Mouse (Mus musculus) heart, adult 9 months (tissue): ENCODE data around the gene BC003965.
"Not testable (repeated sequence)": the region's sequence is repeated elsewhere in the genome, so short reads cannot be mapped to it uniquely, and the experiment has no call there.

Experiments used
- DNase-seq, 2 experiments: peaks; one replicate each; pipeline ENCODE4 v3.0.0; 2022; ENCODE audit warnings: low spot score in 2 of 2

The BC003965 gene

DNA sequence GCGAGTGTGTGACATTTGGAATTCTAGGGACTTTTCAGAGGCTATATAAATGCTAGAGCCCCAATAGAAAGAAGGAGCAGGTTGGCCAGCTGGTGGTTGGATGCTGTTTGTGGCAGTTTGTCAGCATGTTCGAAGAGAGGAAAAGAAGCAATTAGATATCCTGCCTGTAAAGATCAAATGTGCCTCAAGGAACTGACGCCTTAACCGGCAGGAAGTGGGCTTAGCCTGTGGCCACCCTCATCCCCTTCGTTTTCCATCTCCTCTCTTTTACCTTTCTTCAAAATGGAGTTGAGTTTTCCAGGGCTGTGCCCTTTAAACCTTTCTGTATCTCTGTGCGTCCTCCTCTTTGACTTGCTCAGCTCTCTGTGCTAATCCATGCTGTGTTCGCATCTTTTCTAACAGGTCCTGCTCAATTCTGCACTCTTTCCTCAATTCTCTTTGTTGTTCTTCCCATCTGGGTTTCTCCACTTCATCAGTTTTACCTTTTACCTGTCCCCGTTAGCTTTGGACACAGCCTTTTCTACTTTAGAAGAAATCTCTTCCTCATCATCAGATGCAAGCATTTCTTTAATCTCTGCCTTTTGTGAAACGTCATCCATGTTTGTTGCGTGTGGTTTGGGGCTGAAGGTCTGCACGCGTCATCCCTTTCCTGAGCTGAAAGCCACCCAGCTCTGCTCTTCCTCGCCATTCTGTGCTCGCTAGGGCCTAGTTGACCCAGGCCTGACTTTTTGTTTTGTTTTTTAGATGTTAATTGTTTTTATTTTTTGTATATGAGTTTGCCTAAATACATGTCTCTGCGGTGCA, 35.3 kb downstream of the BC003965 start:
- no peak for DNase-seq

DNA sequence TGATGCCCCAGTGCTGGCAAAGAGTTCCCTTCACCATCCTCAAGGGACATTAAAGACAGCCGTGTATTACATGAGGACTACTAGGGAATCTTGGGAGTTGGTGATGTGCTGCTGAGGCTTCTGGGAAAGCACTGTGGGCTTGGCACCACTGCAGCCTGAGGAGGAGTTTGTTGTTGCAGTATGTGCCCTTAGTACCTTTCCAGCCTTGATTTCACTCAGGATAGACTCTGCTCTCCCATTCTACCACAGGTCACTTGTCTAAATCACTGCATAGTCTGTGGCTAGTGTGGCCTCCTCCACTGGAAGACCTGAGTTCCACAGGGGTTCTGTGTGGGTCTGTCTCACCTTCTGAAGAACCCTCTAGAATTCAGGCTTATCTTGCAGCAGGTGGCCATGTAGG, 36.4 kb downstream of the BC003965 start:
- no peak for DNase-seq

DNA sequence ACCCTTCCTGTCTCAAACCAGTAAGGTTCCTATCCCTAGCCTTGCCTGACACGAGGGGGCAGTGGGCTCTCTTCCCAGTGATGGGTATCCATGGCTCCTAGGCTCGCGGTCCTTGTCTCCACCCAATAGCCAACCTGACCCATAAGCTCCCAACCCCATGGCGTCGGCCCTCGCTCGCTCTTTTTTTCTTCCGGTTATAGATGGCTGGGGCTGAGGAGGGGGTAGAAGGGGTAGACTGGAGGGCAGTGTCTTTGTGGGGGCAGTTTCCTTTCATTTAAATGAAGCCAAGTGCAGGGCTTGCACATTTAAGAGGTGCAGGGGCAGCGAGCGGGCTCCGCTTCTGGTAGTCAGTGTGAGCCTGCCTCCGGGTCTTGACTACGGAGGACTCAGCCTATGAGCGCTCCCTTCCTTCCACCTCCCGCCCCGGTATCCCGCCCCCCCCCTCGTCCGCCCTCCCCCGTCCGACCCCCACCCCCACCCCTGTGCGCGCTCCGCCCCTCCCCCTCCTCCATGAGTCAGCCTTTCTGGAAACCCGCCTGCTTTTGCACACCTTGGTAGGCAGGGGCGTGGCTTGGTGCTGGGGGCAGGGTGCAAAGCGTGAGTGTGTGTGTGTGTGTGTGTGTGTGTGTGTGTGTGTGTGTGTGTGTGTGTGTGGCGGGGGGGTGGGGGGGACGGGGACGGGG, 37.6 kb downstream of the BC003965 start:
- no peak for DNase-seq

DNA sequence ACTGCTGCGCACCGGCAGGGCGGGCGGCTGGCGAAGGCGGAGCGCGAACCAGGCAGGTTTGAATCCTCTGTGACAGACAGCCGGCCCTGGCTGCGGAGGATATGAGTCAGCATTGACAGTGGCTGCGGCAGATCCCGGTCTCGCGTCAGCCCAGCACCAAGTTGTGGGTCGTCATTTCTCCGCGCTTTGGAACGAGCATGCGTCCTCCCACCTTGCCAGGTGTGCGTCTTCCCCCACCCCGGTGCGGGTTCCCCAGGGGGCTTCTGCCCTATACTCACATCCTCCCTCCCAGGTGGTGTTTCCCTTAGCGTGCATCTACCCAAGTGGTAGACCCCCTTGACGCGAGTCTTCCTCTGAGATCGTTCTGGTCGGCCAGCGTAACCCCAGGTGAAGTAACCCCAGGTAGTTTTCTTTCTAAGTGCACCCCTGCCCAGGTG, 38.2 kb downstream of the BC003965 start:
- not testable (repeated sequence) for DNase-seq

DNA sequence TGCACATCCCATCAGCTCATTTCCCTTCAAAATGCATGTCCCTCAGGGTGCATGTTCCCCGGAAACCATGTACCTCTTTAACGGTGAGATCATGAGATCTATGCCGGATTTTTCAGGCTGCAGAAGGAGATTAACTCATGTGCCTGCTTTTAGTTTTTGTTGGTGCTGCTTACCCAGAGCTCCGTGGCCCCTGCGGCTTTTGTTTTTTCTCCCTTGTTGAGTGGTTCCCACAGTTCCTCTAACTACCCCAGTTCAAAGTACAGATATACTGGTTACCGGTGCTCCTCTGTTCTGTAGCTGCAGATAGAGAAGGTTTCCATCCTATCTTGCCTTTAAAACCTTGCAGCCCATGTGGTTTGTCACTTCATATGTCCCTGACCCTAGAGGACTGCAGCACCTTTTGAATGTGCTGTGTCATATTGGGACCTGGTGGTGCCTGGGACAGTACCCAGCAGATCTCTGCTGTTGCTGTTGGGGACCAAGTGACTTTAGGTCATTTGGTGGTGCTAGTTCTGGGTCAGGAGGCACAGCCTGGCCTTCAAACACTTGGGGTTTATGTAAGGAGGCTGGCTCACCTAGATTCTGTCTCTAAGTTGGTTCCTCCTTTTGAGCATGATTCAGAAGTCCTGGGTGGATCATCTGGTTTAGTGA, 38.7 kb downstream of the BC003965 start:
- no peak for DNase-seq

DNA sequence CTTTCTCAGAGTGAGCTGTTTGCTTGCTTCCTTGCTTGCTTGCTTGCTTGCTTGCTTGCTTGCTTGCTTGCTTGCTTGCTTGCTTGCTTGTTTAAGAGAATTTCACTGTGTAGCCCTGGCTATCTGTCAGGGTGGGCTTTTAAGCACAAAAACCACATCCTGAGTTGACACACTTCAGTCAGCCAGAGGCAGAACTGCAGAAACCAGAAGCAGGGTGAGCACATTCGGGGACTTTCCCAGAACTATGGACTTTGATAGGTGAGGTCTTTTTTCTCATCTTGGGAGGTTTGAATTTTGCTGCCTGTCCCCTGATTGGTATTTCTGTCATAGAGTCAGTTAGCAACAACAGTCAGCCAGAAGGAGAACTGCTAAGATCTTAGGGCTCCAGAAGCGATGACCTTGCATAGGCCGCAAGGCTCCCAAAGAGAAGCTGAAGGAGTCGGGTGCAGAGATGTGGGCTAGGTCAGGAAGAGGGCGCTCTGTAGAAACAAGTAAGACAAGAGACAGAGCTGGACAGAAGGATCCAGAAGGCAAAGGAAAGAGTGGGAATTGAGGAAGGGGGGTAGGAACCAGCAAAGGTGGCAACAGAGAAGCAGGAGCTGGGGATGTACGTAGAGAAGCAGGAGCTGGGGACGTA, 40.4 kb downstream of the BC003965 start:
- DNase-seq = no peak

DNA sequence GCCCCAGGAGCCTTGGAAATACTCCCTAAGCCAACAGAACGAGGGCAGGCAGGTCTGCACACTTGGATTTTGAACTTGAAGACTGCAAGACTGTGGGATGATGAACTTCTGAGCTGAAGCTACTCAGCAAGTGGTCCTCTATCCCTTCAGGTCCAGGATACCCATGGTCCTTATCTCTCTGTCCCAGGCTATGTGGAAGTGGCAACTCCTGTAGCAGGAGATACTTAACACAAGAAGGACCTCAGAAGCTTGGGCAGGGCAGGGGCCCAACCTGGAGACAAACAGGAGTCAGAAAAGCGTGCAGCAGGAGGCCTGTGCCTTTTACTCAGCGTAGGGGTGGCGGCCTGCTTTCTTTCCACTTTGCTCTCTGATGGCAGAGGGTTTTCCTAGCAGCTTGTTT, 41.3 kb downstream of the BC003965 start:
- DNase-seq = no peak

DNA sequence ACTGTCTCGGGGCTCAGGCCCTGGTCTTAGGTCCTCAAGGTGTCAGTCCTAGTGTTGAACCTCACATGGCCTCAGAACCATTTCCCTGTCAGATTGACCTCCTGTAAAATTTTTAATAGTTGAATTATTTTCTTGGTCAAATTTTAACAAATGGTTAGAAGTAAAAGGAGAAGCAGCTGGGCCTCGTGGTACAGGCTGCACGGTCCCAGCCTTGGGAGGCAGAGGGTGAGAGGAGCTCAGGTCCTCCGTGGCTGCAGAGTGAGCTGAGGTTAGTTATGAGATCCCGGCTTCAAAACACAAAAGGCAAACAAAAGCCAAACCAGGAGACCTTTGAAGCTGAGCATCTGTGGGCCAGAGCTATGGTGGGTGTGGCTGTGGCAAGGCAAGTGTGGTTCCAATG, 43.6 kb downstream of the BC003965 start:
- DNase-seq = no peak

DNA sequence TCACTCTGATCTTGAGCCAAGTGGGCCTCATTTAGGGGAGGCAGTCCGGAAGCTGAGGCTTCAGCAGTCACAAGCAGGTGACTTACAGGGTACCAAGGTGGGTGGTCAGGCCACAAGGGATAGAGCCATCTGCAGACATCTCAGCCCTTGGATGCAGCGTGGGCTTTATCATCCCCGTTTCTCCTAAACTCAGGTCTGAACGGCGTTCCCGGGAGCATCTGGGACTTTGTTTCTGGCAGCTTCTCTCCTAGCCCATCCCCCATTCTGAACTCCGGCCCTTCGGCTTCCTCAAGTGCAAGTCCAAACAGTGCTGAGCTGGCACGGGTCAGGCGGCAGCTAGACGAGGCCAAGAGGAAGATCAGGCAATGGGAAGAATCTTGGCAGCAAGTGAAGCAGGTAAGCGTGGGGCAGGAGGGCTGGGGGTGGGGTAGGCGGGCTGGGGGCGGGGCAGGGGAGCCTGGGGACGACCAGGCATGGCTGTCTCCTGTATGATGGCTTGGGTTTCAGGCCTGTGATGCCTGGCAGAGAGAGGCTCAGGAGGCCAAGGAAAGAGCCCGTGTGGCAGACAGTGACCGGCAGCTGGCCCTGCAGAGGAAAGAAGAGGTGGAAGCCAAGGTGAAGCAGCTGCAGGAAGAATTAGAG, 45.8 kb downstream of the BC003965 start:
- not testable (repeated sequence) for DNase-seq

DNA sequence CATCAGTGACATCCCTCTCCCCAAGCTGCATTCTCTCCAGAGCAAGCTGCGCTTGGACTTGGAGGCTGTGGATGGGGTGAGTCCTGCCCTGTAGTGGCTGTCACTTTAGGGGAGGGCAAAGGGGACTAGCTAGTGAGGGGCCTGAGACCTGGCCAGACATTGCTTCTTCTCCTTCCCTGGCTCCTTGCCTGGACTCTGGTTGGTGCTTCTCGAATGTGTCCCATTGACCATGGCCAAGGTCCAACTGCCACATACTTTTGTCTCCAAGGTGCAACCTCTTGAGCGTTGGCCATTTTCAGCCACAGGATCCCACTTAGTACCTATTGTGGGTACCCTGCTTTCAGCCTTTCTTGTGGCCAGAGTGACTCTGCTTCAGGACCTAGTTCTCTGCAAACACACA, 46.3 kb downstream of the BC003965 start:
- no peak for DNase-seq

DNA sequence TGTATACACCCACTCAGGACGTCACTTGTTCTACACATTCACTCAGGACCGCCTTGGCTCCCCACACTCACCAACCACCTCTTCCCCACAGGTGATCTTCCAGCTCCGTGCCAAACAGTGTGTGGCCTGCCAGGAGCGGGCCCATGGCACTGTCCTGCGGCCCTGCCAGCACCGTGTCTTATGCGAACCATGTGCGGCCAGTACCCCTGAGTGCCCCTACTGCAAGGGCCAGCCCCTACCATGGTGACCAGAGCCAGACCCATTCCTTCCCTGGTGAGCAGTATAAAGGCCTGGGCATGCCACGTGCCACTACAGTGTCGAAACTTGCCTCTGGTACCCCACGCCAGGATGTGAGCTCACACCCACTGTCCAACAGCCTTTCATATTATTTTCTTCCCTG, 47.3 kb downstream of the BC003965 start:
- not testable (repeated sequence) for DNase-seq

DNA sequence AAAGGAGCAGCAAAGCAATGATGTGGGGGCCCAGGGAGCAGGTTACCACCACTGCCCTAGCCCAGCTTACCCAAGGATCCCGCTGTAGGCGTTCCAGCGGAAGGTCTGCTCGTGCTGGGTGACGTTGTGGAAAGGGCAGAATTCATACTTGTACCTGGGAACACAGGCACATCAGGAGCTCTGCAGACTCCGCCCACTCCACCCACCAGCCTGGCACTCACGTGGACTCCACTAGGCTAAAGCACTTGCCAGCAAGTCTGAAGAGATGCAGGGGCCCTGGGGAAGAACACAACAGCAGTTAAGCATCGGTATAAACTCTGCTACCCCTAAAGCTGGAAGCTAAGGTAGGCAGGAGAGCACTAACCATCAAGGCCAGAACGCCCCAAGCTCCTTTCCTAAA, 51.3 kb downstream of the BC003965 start:
- no peak for DNase-seq
